Mouse (Mus musculus): ENCODE data around the gene Zc3h10. TPM values are rescaled to one million over a fixed set of nuclear protein-coding genes. Genes with fewer than 3 reads are reported as not detected.
"Not testable (repeated sequence)": the region's sequence is repeated elsewhere in the genome, so short reads cannot be mapped to it uniquely, and the experiment has no call there.

Zc3h10 gene
- total RNA-seq, 2 experiments from 2014 or later = 13.6 to 15.6 TPM

DNA sequence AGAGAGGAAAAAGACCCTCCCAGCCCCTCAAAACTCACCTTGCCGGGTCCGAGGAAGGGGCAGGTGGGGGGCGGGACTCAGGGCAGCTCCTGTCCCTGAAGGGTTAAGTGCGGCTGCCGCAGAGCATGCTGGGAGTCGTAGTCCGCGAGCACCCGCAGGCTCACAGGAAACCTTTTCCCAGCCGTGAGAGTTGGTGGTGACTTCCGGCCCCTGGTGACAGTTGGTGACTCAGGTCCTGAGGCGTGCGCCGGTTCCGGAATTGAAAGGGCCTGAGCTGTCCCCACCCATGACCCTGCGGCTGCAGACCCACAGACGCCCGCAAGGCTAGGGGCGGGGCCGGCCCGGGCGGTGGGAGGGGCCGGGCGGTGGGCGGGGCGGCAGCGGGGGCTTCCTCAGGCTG, 49.0 kb downstream of the Zc3h10 start, which contains the start of gene Myl6b:
TSS of gene Myl6b (minus strand) at position 96 of the 400 bp plus-strand sequence.
- DNase-seq (ENCODE audit: low spot score in 2 of 2) = peak; percentile 93 to 97

DNA sequence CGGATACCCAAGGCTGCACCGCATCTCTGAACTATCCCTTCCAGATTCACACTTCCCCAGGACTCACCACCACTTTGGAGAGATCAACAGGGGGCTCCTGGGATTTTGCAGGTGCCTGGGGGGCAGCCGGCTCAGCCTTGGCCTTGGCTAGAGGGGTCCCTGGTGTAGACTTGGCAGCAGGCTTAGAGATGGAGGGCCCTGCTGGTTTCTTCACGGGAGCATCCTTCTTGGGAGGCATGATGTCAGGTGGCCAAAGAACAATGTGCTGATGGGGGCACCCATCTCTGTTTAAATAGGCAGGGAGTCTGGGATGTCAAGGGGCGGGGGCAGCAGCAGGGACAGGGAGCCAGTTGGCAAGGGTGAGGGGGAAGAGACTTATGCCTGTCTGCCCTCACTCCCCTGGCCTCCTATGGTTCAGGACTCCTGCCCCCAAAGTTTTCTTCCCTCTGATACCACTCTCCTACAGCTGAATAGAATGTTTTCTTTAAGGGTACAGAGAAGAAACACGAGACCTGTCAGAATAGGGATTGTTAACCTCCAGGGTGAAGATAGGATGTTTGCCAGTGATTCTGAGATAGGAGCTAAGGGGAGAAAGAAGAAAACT, 50.3 kb downstream of the Zc3h10 start:
- DNase-seq (ENCODE audit: low spot score in 2 of 2) = no peak

DNA sequence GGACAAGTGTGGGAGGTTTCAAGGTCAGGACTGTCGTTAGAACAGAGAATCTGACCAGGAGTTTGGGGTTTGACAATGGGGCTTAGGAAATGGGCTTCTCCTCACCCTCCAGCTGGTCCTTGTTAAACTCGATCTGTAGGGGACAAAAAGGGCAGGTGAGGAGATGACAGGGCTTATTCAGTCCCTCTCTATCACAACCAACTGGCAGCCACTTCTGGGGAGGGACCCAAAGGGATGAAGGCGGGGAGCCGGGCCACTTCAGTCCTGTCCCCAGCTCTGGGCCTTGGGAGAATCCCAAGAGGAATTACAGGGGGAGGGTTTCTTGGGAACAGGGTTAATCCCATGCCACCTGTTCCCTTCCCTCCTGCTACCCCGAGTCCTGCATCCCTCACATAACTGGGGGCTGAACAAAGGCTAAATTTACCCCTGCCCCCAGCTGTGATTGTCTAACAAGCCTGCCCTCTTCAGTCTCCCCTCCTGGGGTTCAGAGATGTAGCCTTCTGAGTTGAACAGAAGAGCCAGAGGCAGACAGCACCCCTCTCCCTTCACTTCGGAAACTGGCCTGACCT, 51.0 kb downstream of the Zc3h10 start:
- DNase-seq (ENCODE audit: low spot score in 2 of 2) = no peak

DNA sequence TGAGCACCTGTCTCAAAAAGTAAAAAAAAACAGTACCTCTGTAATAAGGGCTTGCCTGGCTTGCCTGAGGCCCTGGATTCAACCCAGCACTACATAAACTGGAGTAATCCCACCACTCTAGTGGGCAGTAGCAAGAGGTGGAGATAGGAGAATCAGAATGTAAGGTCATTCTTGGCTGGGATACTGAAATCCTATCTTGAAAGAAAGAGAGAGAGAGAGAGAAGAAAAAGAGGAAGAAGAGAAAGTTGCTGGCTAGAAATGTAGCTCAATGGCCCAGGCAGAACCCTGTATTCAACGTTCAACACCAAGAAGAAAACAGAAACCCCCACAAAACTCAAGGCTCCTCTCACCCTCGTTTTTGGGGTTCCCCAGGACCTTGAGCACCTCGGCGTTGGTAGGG, 51.7 kb downstream of the Zc3h10 start:
- no peak for DNase-seq (ENCODE audit: low spot score in 2 of 2)

DNA sequence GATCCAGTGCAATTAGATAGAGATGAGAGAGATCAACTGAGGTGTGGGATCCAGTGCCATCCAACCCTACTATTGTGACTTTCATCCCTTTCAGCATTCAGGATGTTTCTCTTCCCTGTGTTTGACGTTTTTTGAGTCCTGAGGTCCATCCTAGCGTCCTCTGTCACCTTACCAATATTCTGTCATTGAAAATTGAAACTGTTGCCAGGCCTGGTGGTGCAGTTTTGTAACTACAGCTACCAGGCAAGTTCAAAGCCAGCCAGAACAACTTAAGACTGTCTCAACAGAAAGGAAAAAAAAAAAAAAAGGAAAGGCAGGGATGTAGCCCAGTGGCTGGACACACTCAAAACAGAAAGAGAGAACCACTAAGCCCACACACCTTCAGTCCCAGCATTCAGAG, 52.3 kb downstream of the Zc3h10 start:
- DNase-seq (ENCODE audit: low spot score in 2 of 2) = no peak

DNA sequence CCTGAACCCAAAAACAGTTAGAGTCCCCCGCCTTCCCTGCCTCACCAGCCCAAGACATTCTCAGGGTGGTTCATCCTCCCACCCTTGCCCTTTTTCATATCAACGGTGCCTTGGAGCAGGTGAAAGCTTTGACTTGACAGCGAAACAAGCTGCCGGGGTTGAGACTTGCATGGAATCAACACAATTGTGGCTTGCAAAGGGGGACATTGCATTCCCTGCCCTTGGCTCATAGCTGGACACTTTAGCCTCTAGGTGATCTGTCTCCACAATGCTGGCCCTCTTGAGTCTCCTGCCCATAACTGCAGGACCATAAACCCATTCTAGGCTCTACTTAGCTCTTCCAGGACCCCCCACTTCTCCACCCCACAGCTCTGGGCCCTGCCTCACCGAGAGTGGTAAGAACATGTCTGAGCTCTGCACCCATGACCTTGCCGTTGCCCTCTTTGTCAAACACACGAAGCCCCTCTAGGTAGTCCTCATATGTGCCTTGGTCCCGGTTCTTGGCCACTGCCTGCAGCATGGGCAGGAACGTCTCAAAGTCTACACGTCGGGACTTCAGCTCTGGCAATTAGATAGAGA, 52.8 kb downstream of the Zc3h10 start:
- DNase-seq (ENCODE audit: low spot score in 2 of 2) = no peak

DNA sequence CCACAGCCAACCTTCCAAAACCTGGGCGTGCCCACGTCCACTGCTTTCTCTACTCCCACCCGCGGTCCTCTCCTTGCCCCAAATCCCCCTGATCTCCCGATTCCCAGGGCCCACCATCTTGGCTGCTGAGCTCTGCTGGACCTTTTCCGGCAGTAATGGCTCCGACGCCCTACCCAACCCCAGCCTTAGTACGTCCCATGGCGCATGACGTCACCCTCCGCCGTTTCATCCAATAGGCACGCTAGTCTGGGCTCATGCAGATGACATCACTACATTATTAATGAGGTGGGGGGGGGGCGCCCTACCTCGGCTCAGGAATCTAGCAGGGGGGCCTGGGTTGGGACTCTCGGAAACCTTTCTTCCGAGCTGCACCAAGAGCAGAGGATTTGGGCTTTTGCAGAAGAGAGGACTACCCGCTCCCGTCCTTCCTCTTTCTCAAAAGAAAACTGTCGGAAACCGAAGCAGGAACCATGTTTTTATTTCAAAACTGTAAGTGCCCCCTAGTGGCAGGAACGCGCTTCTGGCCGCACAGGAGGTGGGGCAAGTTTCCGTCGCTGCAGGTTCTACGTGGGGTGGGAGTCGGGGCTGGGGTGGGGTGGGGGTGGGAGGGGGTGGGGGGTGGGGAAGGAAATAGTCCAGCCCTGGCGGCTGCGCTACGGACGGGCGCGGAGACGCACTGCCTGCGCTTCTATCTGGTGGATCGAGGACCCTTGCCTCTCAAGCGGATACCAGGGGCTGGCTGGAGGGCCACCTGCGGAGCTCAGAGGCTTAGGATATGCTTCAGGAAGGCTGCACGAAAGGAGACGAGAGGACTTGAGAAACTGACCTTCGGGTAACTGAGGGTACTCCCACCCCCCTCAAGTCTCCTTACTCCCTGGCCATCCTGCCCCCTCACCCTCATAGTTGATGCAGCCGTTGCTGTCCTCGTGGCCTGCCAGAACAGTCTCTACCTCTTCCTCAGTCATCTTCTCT, 53.6 kb downstream of the Zc3h10 start, which contains the start of gene Myl6:
TSS of gene Myl6 (minus strand) at position 451 of the 972 bp plus-strand sequence.
- DNase-seq (ENCODE audit: low spot score in 2 of 2) = peak; percentile 94 to 99

DNA sequence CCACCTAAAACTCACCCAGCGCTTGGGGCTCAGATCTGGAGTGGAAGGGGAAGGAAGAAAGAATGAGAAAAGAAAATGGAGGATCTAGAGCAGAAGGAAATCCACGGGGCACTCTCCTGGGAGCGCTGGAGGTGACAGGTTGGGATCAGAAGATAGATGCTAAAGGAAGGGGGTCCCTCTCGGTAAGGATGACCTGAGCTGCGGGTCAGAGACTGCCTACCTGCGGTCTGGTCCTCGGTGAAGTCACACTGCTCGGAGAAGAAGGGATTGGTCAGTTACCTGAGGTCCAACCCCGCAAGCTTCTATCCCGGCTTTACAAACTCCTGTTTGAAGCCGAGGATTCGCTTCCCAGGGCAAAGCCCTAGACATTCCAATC, 54.3 kb downstream of the Zc3h10 start:
- DNase-seq (ENCODE audit: low spot score in 2 of 2) = no peak

DNA sequence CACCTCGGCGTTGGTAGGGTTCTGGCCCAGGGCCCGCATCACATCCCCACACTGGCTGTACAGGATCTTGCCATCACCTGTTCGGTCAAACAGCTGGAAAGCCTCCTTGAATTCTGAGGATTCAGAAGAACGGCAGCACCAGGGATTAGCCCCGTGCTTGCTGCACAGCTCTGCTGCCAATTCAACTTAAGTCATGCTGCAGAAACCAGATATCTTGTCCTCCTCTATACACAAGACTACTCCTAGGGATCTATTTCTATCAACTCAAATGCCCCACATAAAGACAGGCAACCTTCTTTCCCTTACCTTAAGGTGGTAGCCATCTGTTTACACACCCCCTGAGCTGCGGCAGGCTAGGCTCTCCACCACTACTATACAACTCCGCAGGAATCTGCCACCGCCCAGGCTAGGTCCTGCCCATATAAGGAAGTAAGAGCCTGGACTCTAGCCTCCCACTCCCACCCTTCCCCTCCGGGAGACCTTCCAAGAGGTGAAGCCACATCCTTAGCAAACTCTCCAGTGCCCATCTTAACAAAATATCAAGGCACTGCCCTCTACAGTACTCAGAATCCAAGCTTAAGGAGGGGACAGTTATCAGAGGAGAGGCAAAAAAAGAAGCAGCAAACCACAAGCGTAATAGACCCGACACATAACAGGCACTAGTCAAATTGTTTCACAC, 54.8 kb downstream of the Zc3h10 start:
- peak in 1 of 2 experiments; percentile 57 for DNase-seq (ENCODE audit: low spot score in 2 of 2)

DNA sequence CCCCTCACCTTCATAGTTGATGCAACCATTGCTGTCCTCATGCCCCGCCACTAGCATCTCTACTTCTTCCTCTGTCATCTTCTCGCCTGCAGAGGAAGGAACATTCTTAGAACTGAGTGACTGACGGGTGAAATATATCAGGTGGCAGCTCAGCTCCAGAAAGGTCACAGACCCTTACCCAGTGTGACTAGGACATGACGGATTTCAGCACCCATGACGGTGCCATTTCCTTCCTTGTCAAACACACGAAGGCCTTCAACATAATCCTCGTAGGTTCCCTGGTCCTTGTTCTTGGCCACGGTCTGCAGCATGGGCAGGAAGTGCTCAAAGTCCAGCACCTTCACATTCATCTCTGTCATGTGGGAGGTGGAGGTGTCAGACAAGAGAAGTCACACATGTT, 55.5 kb downstream of the Zc3h10 start:
- not testable (repeated sequence) for DNase-seq (ENCODE audit: low spot score in 2 of 2)

Small RNAs within 50 kb of the gene (microRNA-seq; reads per million reads assigned to microRNA genes)
- 0 reads per million in 2 experiments for gene Gm47275
- gene Mir6916 = 0 to 0.20 reads per million in 2 experiments
- 0 to 0.25 reads per million in 2 experiments for gene Mir6917

Other genes starting within 250 kb of the Zc3h10 start
- not detected for gene Il23a, start 249.0 kb downstream of the Zc3h10 start, total RNA-seq (2021)
- gene Pan2, start 244.4 kb downstream of the Zc3h10 start, total RNA-seq (2021) = 10 to 100 TPM; 12.9 to 13.2 TPM
- 10 to 100 TPM; 79.5 to 88.1 TPM for gene Cnpy2, start 225.3 kb downstream of the Zc3h10 start, total RNA-seq (2021)
- 100 to 1,000 TPM; 227 to 229 TPM for gene Cs, start 210.0 kb downstream of the Zc3h10 start, total RNA-seq (2021)
- 10 to 100 TPM; 49.5 to 49.7 TPM for gene Coq10a, start 178.8 kb downstream of the Zc3h10 start, total RNA-seq (2021)
- gene Ankrd52, start 170.7 kb downstream of the Zc3h10 start, total RNA-seq (2021) = 10 to 100 TPM; 45.4 to 49.6 TPM
- gene Slc39a5, start 146.5 kb downstream of the Zc3h10 start, total RNA-seq (2021) = under 1 TPM in 1 of 2 experiments, not detected in 1; 0.37 TPM
- gene Nabp2, start 136.3 kb downstream of the Zc3h10 start, total RNA-seq (2021) = 10 to 100 TPM; 96.5 to 98.5 TPM
- gene Rnf41, start 136.1 kb downstream of the Zc3h10 start, total RNA-seq (2021) = 10 to 100 TPM; 74.0 to 76.8 TPM
- 100 to 1,000 TPM; 242 to 261 TPM for gene Smarcc2, start 88.5 kb downstream of the Zc3h10 start, total RNA-seq (2021)
- gene Myl6, start 53.6 kb downstream of the Zc3h10 start, total RNA-seq (2021) = 100 to 1,000 TPM; 526 to 539 TPM
- gene Myl6b, start 49.1 kb downstream of the Zc3h10 start, total RNA-seq (2021) = 10 to 100 TPM; 20.7 to 21.2 TPM
- 1 to 10 TPM; 6.2 to 6.3 TPM for gene Esyt1, start 21.9 kb downstream of the Zc3h10 start, total RNA-seq (2021)
- gene Rpl41, start 1.5 kb upstream of the Zc3h10 start, total RNA-seq (2021) = 1,000 to 10,000 TPM; 1,532 to 1,582 TPM
- gene Pa2g4, start 18.2 kb upstream of the Zc3h10 start, total RNA-seq (2021) = 10 to 100 TPM; 60.4 to 61.7 TPM
- 1 to 10 TPM; 7.1 to 7.5 TPM for gene Erbb3, start 41.9 kb upstream of the Zc3h10 start, total RNA-seq (2021)
- gene Rps26, start 79.0 kb upstream of the Zc3h10 start, total RNA-seq (2021) = 100 to 1,000 TPM; 273 to 330 TPM
- 10 to 100 TPM; 15.5 to 16.5 TPM for gene Ikzf4, start 98.2 kb upstream of the Zc3h10 start, total RNA-seq (2021)
- gene Suox, start 126.3 kb upstream of the Zc3h10 start, total RNA-seq (2021) = 10 to 100 TPM; 12.8 to 13.9 TPM
- 100 to 1,000 TPM; 133 to 138 TPM for gene Rab5b, start 148.5 kb upstream of the Zc3h10 start, total RNA-seq (2021)
- under 1 TPM; 0.20 to 0.25 TPM for gene Pmel, start 156.4 kb upstream of the Zc3h10 start, total RNA-seq (2021)
- 1 to 10 TPM; 1.4 to 2.6 TPM for gene Cdk2, start 157.3 kb upstream of the Zc3h10 start, total RNA-seq (2021)
- gene Dgka, start 197.1 kb upstream of the Zc3h10 start, total RNA-seq (2021) = 10 to 100 TPM; 10.9 to 12.8 TPM
- 10 to 100 TPM; 25.1 to 26.2 TPM for gene Pym1, start 200.1 kb upstream of the Zc3h10 start, total RNA-seq (2021)
- under 1 TPM; 0.43 to 0.50 TPM for gene Mmp19, start 243.1 kb upstream of the Zc3h10 start, total RNA-seq (2021)

All from layer of hippocampus, adult 18-20 months (tissue).